Mouse (Mus musculus) 3T3-L1 (cell line): ENCODE measurements around the gene Pdk4.
A peak's percentile ranks its signal among the peaks of the same experiment; 100 is the strongest.

Experiments
- DNase-seq: peaks from one replicate; pipeline ENCODE4 v3.0.0-alpha.2; 2015; ENCODE audit warnings: low read depth, low spot score

Gene Pdk4

DNA sequence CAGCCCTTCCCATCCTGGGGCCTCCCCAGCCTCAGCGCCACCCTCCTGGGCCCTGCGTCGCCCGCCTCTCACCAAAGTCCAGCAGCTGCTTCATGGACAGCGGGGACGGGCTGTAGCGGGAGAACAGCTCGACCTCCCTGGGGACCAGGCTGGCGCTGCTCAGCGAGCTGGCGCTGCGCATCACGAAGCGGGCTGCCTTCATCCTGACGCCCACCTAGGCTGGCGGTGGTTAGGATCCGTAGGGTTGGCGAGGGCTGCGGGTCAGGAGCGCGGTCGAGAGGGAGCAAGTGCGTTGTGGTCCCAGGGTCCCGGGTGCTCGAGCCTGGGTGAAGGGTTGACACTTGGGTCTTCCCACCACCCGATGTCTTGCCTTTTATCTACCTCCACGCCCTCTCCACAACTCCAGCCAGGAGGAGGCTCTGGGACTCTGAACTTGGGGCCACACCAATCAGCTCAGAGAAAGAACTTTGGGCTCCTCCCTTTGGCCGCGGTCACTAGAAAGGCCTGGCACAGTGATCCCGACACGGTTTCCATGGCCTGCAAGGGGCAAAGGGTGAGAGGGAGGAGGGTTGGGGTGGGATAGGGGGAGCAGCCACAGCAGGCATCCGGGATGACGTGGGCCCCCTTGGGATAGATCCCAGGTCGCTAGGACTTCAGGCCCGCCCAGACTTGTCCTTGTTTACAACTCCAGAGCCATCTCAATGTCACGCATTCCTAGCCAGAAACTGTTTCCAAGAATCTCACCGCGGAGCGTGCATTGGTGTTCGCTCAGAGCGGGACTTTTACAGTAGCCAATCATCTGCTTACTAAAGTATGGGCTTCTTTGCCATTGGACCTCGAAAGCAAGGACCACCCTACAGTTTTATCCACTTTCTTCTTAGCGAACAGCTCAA, at the start of gene Pdk4:
Pdk4 (minus strand) TSS at position 349 of the 893 bp plus-strand sequence.
- DNase-seq = peak; percentile 45

GRCm38 (mm10) chr6:5537855-5538365, 41.8 kb upstream of the Pdk4 start:
- no peak for DNase-seq

GRCm38 (mm10) chr6:5535754-5536153, 39.6 kb upstream of the Pdk4 start:
- no peak for DNase-seq

DNA sequence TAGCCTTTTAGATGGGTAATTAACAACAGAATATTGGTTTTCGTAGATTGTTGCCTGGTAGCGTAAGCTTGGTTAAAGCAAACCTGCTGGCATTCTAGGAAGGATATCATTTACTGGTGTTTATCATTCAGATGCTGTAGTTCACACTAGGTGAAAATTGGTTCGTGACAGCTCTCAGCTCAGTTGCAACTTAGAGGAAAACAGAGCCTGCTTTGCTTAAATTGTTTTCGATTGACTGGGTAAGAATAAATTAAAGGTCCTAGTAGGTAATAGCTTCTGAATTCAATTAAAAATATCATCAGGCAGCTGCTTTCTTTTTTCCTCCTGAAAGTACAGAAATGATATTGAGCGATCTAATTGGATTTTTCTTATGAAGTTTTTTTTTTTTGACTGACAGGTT, 21.0 kb upstream of the Pdk4 start:
- no peak for DNase-seq

GRCm38 (mm10) chr6:5509757-5510156, 13.6 kb upstream of the Pdk4 start:
- peak; percentile 95 for DNase-seq

- peak; percentile 74 for DNase-seq
Observed at GRCm38 (mm10) chr6:5509303-5509702, 13.2 kb upstream of the Pdk4 start.

DNA sequence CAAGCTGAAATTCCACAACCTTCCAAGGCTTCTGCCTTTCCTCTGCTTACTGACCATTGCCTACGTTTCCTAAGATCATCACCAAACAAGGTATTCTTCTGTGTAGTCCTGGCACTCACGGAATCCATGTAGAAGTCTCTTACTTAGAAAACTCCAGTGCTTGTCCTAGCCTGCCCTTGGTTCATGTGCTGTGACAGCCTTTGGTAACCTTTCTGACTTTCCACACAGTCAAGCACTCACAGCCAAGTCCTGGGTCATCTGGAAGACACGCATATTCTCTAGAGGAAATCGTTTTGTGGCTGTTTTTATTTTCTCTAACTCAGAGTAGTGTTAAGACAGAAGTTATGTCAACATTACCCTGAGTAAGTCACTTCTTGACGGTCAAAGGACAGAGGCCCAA, 11.7 kb upstream of the Pdk4 start:
- no peak for DNase-seq

- DNase-seq = no peak
Observed at GRCm38 (mm10) chr6:5506271-5506670, 10.2 kb upstream of the Pdk4 start.

DNA sequence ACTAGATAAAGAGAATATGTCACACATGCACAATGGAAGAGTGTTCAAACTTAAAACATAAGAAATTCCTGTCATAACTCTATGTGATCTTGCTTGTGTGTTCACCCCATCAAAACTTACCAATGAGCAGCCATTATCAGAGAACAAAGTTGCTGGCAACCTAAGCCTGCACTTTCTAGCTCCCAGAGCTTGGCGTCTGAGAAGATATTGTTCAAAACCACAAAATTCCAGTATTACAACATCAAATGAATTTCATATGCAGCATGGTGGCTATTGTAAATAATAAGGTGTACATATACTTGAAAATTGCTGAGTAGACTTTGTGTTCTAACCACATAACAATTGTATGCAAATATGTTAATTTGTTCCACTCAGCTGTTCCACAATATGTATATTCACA, 6.7 kb upstream of the Pdk4 start:
- peak; percentile 61 for DNase-seq

DNA sequence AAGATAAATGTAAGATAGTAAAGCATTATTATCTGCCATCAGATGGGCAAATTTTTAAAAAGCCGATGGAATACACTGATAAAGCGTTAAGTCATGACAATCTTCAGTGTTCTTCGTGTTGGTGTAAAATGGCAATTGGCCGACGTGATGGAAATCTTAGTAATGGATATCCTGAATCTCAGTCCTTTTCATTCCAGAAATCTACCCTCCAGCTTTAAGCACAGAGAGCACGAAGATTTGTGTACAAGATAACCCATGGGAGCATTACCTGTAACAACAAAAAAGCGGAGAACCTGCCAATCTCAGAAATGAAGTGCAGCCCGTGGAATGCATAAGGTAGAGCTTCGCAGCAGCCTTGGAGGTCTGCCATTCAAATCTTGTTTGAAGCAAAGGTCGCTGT, 5.4 kb upstream of the Pdk4 start:
- no peak for DNase-seq

GRCm38 (mm10) chr6:5498740-5499139, 2.6 kb upstream of the Pdk4 start:
- no peak for DNase-seq

- DNase-seq = no peak
Observed at GRCm38 (mm10) chr6:5496854-5497235, 736 bp upstream of the Pdk4 start.

DNA sequence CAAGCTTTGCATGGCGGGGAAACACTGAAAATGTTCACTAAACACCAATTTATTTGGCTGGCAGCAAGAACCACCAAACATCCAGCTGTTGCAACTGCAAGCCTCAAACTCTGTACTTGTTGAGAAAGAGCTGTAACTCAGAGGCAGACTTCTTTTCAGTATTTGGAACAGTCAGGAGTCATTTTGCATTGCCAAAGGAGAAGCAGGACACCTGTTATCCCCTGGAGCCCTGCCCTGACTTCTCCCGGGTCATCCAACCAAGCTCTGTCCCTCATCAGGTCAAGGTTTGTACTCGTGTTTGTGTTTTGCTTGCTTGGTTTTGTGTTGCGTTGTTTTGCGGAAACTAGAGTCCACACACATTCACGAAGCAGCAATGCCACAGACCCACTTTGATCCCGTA, 11.1 kb downstream of the Pdk4 start:
- DNase-seq = no peak

DNA sequence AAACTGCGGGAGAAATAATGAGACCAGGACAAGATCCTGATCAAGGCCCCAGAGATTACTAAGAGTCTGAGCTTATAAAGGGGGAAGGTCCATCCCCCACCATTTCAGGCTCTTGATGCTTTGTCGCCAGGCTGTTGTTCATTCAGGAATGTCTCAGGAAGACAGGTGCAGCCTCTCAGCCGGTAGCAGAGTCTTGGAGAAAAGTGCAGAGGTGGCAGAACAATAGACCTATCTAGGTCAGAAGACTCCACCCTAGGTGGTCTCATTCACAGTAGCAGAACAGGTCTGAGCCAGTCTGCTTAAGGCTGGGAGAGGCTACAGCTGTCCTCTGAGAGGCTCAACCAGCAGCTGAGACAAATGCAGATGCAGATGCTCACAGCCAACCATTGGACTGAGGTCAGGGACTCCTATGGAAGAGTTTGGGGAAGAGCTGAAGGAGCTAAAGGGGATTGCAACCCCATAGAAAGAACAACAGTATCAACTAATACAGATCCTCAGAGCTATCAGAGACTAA, 13.8 kb downstream of the Pdk4 start:
- no peak for DNase-seq

GRCm38 (mm10) chr6:5481066-5481465, 15.0 kb downstream of the Pdk4 start:
- DNase-seq = no peak

DNA sequence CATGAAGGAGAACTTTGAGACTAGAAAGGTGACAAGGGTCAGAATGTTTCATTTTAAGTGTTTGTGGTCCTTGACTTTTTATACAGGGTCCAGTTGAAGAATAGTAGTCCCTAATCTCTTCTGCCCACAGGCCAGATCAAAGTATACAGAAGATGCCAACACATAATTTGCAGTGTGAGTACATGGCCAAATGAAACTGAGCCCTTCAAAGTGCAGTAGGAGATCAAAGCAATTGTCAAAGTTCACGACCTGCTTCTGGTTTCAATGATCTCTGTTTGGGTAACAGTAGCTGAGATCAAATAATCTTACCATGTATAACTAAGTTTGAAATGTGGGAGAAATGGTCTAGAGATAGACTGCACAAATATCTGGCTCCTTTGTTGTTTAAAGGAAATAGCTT, 22.1 kb downstream of the Pdk4 start:
- no peak for DNase-seq

DNA sequence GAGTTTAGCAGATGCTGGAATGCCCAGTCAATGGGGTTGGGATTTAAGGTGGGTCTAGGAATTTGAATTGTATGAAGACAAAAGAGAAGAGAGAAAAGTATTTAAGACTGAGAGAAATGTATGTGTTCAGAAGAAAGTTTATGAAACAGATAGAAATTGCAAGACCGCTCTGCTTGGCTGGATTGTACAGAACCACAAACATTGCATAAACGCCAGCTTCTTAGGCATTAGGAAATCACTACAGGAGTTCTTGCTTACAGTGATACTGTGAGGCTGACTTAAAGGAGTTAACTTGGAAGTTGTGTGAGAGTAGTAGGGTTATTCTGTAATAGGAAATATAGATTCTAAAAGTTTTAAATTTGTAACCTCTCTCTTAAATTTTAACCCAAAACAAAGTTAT, 23.4 kb downstream of the Pdk4 start:
- DNase-seq = no peak

DNA sequence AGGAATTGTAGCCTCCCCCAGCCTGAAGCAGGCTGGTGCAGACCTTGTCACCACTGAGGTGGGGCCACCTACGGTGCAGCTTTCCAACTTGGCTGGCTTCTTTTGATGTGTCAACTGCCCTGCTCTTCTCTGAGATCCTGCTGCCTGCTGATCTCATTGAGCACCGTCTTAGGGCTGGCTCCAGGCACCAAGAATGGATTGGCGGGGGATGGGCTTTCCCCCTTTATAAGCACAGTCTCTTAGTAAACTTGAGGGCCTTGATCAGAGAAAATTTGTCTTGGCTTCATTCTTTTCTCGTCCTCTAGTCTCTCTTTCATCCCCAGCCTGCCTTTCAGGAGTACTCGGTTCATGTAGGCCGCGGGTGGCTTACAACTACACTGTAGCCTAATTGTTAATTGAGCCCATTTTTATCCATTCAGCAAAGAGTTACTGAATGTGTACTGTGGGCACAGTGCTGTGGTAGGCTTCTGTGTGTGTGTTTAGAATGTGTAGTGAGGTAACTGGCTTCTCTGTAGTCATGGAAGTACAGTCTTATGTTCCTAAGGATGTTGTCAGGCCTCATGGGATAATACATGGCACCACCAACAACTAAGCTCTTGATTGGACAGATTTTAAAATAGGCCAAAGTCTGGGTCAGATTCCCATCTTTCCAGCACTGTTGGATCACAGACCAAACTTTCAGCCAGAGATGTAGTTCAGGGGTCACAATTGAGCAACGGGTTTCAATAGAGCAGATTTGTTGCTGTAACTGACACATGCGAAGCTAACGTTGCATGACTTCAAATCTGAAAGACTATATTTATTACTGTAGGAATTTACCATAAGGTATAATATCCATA, 25.4 kb downstream of the Pdk4 start:
- no peak for DNase-seq

DNA sequence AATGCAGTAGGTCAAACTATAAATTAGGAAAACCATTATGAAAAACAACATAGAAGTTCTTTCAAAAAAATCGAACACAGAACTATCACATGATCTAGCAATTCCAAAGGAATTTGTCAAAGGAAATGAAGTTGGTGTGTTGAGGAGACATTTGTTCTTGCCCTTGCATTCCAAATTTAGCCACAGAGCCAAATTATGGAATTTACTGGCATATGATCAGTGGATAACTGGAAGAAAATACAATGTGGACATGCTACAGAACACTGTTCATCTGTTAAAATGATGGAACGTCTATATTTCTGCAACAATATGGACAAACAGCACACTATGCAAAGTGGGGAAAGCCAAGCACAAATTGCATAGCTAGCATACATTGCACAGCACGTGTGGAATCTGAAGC, 40.3 kb downstream of the Pdk4 start:
- peak; percentile 63 for DNase-seq

DNA sequence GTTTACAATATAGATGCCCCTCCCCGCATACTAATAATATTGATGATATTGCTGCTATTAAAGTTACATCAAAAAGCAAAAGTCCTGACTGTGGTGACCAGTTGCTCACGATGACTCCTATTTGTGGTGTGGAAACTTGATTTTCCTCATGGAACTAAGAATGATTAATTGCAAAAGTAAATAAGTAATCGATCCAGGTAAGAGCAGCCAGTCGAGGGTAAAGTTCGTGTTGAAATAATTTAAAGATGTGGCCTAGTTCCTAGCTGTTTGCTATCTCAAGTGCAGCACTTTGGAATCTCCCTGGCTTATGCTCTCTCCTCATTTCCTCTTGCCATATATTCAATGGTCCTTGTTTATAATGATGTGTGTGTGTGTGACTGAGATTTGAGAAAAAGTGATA, 46.2 kb downstream of the Pdk4 start:
- DNase-seq = no peak

DNA sequence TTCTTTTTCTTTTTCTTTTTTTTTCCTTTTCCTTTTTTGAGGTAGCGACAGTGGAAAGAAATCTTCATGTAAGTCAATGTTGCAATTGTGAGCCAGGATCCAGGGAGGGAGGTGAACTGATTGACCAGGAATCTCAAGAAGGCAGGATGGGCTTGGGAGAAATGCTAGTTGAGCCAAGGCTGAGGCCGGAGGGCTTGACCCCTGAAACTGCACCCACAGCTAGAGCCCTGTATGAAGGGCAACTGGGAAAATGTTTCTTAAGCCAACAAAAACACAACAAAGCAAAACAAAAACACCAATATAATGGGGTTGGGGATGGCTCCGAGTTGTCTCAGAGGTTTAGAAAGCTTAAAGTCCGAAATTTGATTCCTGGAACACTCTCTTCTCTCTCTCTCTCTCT, 47.7 kb downstream of the Pdk4 start:
- DNase-seq = no peak

DNA sequence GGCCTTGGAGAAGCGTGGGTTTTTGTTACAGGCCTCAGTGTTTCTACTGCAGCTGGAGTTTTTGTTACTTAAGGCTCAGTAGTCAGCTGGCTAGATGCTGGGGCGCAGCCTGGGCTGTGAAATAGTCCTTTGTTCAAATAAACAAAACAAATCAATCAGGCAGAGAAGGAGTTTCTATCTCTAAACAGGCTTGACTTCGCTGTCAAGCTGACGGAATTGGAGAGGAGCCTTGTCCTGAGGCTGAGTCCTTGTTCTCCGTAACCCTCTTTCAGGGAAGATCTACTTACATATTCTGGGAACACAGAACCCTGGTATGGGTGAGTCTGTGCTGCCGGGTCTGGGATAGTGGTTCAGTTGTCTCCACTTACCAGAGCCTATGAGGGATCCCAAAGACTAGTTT, 48.6 kb downstream of the Pdk4 start:
- DNase-seq = no peak
